23 mouse cellular contexts compared by ENCODE assay signal in genomic region chr4:153204764-153205163, GRCm38 (mm10).
A peak's percentile ranks its signal among the peaks of the same experiment; 100 is the strongest.
DNase-seq lines count a peak whose midpoint lies in the region; ATAC-seq lines count a peak whose summit lies in the region.
"Had no signal": no experiment of that assay in that cellular context is flagged by ENCODE, and none has a peak within 500 bp of the region (broad histone marks: within the 10 kb centered on the region; RNA-seq: fewer than 3 reads in every experiment).

No protein-coding gene starts in this region.

- no peak overlapping the region for H3K9ac ChIP-seq in forebrain, embryonic 13.5 days
- H3K9ac ChIP-seq in forebrain, embryonic 12.5 days: no peak overlapping the region
- no peak overlapping the region for H3K9ac ChIP-seq in neural tube, embryonic 11.5 days (ENCODE audit: low read length)
- H3K9ac ChIP-seq in kidney, embryonic 14.5 days (ENCODE audit: low read depth, low read length): no peak overlapping the region
- H3K9ac ChIP-seq: heart, embryonic 12.5 days; heart, embryonic 15.5 days; hindbrain, embryonic 13.5 days; intestine, embryonic 15.5 days had no signal

- no peak overlapping the region for H3K27ac ChIP-seq in forebrain, embryonic 13.5 days
- no peak overlapping the region for H3K27ac ChIP-seq in forebrain, embryonic 12.5 days
- no peak overlapping the region for H3K27ac ChIP-seq in neural tube, embryonic 11.5 days (ENCODE audit: low read depth, low read length)
- no peak overlapping the region for H3K27ac ChIP-seq in kidney, embryonic 14.5 days (ENCODE audit: low read depth, low read length)
- H3K27ac ChIP-seq: heart, embryonic 15.5 days; hindbrain, embryonic 10.5 days; hindbrain, embryonic 13.5 days; intestine, embryonic 15.5 days had no signal

- WGBS in forebrain, embryonic 13.5 days: 23% methylated on average over 7 of the region's 7 CpGs
- WGBS in forebrain, embryonic 12.5 days: 26% methylated on average over 7 of the region's 7 CpGs
- WGBS in neural tube, embryonic 11.5 days: 48% methylated on average over 7 of the region's 7 CpGs
- WGBS in kidney, embryonic 14.5 days: 34% methylated on average over 7 of the region's 7 CpGs

- no peak overlapping the region for H3K4me2 ChIP-seq in forebrain, embryonic 13.5 days
- no peak overlapping the region for H3K4me2 ChIP-seq in forebrain, embryonic 12.5 days
- no peak overlapping the region for H3K4me2 ChIP-seq in neural tube, embryonic 11.5 days (ENCODE audit: low read depth)
- H3K4me2 ChIP-seq in kidney, embryonic 14.5 days (replicated peaks; ENCODE audit: low read depth, low read length): no peak overlapping the region
- H3K4me2 ChIP-seq: heart, embryonic 12.5 days; heart, embryonic 15.5 days; hindbrain, embryonic 13.5 days; intestine, embryonic 15.5 days had no signal

- ATAC-seq in forebrain, embryonic 13.5 days: 0 out of 2 replicates have a peak, but pooled peaks have one; percentile 33
- no peak for ATAC-seq in forebrain, embryonic 12.5 days (ENCODE audit: low FRiP score)
- no peak for ATAC-seq in neural tube, embryonic 11.5 days (ENCODE audit: insufficient read depth, low FRiP score, low TSS enrichment)
- no peak for ATAC-seq in kidney, embryonic 14.5 days (ENCODE audit: low FRiP score, low TSS enrichment)
- ATAC-seq: hindbrain, embryonic 16.5 days; intestine, embryonic 15.5 days had no signal

- no peaks in the 10 kb centered on the region for H3K9me3 ChIP-seq in forebrain, embryonic 13.5 days (replicated peaks)
- H3K9me3 ChIP-seq in forebrain, embryonic 12.5 days: no peaks in the 10 kb centered on the region
- no peaks in the 10 kb centered on the region for H3K9me3 ChIP-seq in neural tube, embryonic 11.5 days (ENCODE audit: control insufficient read depth, low read length)
- H3K9me3 ChIP-seq in kidney, embryonic 14.5 days (ENCODE audit: control insufficient read depth, low read length): no peaks in the 10 kb centered on the region
- H3K9me3 ChIP-seq: heart, embryonic 12.5 days; heart, embryonic 15.5 days; hindbrain, embryonic 10.5 days; hindbrain, embryonic 13.5 days; intestine, embryonic 15.5 days had no signal

- H3K36me3 ChIP-seq in forebrain, embryonic 13.5 days (ENCODE audit: poor library complexity, severe bottlenecking): no peaks in the 10 kb centered on the region
- H3K36me3 ChIP-seq in forebrain, embryonic 12.5 days (replicated peaks): no peaks in the 10 kb centered on the region
- H3K36me3 ChIP-seq in neural tube, embryonic 11.5 days (ENCODE audit: control insufficient read depth, insufficient read depth, low read length): no peaks in the 10 kb centered on the region
- H3K36me3 ChIP-seq in kidney, embryonic 14.5 days (ENCODE audit: control insufficient read depth, insufficient read depth, low read length): no peaks in the 10 kb centered on the region
- H3K36me3 ChIP-seq: heart, embryonic 12.5 days; heart, embryonic 15.5 days; hindbrain, embryonic 10.5 days; hindbrain, embryonic 13.5 days; intestine, embryonic 15.5 days had no signal

- H3K27me3 ChIP-seq in forebrain, embryonic 13.5 days: peaks cover 21% of the 10 kb centered on the region; the same call in 1 of the 2 replicates
- H3K27me3 ChIP-seq in forebrain, embryonic 12.5 days: peaks cover 44% of the 10 kb centered on the region
- no peaks in the 10 kb centered on the region for H3K27me3 ChIP-seq in neural tube, embryonic 11.5 days (ENCODE audit: control insufficient read depth, insufficient read depth, low read length)
- H3K27me3 ChIP-seq in kidney, embryonic 14.5 days (ENCODE audit: control insufficient read depth, insufficient read depth, low read length): no peaks in the 10 kb centered on the region
- H3K27me3 ChIP-seq: heart, embryonic 15.5 days; intestine, embryonic 15.5 days had no signal

- H3K4me3 ChIP-seq in forebrain, embryonic 13.5 days: no peak overlapping the region
- no peak overlapping the region for H3K4me3 ChIP-seq in forebrain, embryonic 12.5 days (replicated peaks)
- H3K4me3 ChIP-seq in neural tube, embryonic 11.5 days (ENCODE audit: low read depth, low read length): no peak overlapping the region
- no peak overlapping the region for H3K4me3 ChIP-seq in kidney, embryonic 14.5 days (ENCODE audit: low read length)
- H3K4me3 ChIP-seq: heart, embryonic 12.5 days; heart, embryonic 15.5 days; hindbrain, embryonic 10.5 days; hindbrain, embryonic 13.5 days; intestine, embryonic 15.5 days had no signal

- intact Hi-C loops in gastrocnemius, postnatal 36 days (cut with DNase I): no loop called here

- DNase-seq in gastrocnemius, postnatal 25 days: peak; percentile 2
- no peak for DNase-seq in gastrocnemius, postnatal 36 days
- peak; percentile 12 for DNase-seq in neural tube, embryonic 11.5 days (ENCODE audit: low spot score)
- no peak for DNase-seq in neural tube, embryonic 10.5 days (ENCODE audit: extremely low spot score, low spot score)
- DNase-seq in brain, adult 2 months (ENCODE audit: low read depth, low spot score): peak; percentile 43
- DNase-seq: adrenal gland, adult 2 months; adrenal gland, postnatal 14 days; cerebellum, adult 18-20 months; cerebellum, adult 9-10 months; cerebellum, postnatal 14 days; gastrocnemius, postnatal 10 days; heart, adult 18-20 months; heart, postnatal 10 days; heart, postnatal 36 days had no signal

- H3K4me1 ChIP-seq in forebrain, embryonic 13.5 days: 0 out of 2 replicates have a peak, but pooled peaks cover 8% of the 10 kb centered on the region
- H3K4me1 ChIP-seq in forebrain, embryonic 12.5 days: peaks cover 6% of the 10 kb centered on the region
- no peaks in the 10 kb centered on the region for H3K4me1 ChIP-seq in neural tube, embryonic 11.5 days (ENCODE audit: control insufficient read depth, insufficient read depth, low read length)
- H3K4me1 ChIP-seq in kidney, embryonic 14.5 days (ENCODE audit: control insufficient read depth, insufficient read depth, low read length): peaks cover 37% of the 10 kb centered on the region
- H3K4me1 ChIP-seq: heart, embryonic 15.5 days; intestine, embryonic 15.5 days had no signal

Comparison
In these comparisons a context has a peak if more than half of its experiments do, and no peak if none do; other contexts are left out.
1. DNase-seq: peak in gastrocnemius, postnatal 25 days (single experiment), neural tube, embryonic 11.5 days (single experiment) and brain, adult 2 months (single experiment); none in gastrocnemius, postnatal 36 days (0 of 2) and neural tube, embryonic 10.5 days (single experiment).